Mouse (Mus musculus) adrenal gland, postnatal 14 days (tissue): ENCODE results near the gene Brix1. TPM values are rescaled to one million over a fixed set of nuclear protein-coding genes. Genes with fewer than 3 reads are reported as not detected.
A peak's percentile ranks its signal among the peaks of the same experiment; 100 is the strongest.

ENCODE experiments used
- DNase-seq: peaks from one replicate; pipeline ENCODE4 v3.0.0; 2021; ENCODE audit warnings: mixed read lengths
- total RNA-seq: library from RNA; stranded (reverse); gene quantifications from 2 replicates; pipeline ENCODE4 v1.2.3, GENCODE M21; 2021

Gene Brix1
- total RNA-seq, 1 experiment from 2014 or later, result 49.0 TPM

DNA sequence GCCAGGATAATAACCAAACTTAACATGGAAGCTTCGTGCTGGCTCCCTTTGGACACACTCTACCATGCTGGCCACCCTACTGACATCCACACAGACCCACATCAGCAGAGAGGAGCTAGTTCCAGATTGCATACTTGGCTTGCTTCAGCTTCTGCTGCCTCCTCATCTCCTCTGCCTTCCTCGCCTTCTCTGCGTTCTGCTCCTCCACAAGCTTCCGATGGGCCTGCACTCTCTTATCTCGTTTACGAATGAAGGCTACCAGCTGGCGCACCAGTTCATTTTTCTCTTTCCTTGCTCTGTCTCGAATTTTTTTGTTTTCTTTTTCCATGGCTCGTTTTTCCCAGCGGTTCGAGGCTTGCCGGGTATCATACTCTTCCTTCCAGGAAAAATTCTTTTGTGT lies 24.8 kb downstream of the Brix1 start:
- no peak for DNase-seq

- peak; percentile 59 for DNase-seq
These were observed 38.6 kb downstream of the Brix1 start for GRCm38 (mm10) chr15:10447102-10447501.

GRCm38 (mm10) chr15:10442275-10442674 lies 43.5 kb downstream of the Brix1 start:
- DNase-seq, result no peak

DNA sequence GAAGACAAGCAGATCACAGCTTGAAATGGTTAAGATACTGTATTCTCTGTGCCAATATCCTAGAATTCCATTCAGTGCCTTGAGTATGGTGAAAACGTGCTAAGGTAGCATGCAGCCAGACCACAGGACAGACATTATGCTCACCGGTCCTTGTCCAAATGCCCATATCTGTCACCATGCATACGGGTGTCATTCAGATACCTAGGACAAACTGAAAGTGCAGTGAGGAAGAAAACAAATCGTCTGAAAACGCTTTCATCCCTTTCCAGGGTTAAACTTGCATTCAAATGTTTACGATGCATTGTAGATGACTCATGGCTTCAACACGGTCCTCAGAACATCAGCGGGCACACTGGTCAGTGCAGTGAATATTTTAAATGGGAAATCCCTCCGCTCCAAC lies 44.3 kb downstream of the Brix1 start:
- no peak for DNase-seq

DNA sequence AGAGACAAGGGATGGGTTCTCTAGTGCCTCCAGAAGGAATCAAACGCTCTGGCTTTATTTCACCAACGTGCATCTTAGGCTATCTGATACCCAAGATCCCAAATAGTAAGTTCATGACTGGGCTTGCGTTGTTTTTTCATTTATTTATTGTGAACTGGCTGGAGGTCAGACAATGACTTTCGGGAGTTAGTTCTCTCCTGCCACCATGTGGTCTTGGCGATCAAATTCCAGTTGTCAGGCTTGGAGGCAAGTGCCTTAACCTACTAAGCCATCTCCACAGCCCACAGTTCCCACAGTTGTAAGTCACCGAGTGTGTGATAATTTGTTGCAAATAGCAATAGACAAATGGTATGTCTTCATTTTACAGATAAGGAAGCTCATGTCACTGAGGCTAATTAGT lies 45.8 kb downstream of the Brix1 start:
- peak; percentile 69 for DNase-seq

DNA sequence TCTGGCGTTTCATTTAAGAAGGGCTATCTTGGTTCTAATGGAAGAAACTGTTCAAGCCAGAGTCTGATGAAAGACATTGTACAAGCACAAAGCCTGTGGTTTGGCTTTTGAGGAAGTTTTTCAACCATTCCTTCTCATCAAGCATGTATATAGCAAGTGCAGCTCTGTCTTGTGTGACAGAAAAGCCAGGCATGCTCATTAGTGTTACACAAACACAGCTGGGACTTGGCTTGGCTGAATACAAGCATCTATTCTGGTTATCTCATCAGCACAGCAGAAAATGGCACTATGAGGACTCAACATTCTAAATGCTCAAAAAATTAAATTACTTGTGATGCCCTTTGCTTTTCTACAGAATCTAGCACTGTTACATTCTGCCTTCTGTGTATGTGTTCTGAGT lies 48.9 kb downstream of the Brix1 start:
- DNase-seq, result no peak

DNA sequence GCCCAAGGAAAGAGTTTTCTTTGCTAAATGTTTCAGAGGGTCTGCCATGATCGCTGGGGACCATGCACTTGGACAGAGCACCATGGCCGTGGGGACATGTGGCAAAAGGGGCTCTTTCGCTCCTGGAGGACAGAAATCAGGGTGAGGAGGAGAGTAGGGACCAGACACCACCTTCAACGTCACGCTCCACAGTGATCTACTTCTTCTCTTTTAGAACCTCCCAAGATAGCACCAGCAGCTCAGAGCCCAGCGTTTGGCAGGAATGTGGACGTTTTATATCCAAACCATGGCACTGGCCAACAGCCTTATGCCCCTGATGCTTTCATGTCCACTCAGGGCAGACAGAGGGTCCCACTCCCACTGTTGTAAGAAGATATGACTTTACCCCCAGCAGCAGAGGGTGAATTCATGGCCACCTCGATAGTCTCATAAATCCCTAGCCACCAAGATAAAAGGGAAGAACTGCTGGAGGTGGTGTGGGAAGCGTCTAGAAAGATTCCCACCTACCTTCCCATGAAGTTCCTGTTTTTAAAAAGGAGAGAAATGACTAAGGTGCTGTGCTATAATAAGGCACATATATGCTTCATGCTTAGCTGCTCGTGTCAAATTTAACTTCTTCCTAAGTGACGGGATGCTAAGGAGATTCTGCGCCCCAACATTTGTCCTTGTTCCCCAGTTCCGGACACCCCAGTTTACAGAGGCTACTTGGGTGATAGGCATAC lies 59.0 kb downstream of the Brix1 start:
- no peak for DNase-seq

DNA sequence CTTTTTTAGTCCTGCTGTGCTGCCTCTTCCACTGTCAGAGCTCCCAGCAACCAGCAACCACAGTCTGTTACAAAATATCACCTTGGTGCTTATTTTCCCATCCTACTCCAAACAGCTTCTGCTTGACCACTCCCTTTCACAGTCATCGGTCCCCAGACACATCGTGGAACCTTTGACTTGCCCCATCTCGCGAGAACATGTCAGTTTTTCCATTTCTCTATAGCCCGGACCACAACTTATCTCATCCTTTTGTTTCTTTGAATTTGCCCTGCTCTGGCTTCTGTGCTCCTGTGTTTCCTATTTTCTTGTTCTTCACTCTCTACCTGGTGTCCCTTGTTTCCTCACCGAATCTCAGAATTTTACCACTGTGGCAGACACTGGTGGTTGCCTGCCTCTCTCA lies 59.6 kb downstream of the Brix1 start:
- DNase-seq, result no peak

Other genes with a start within 250 kb of the Brix1 start
- 1.5 TPM in 1 of 2 replicates, not detected in the other for gene Gm21973, start 160.6 kb downstream of the Brix1 start, total RNA-seq
- 3.0 and 17.8 TPM in 2 replicates for gene Agxt2, start 127.4 kb downstream of the Brix1 start, total RNA-seq
- 43.6 and 46.9 TPM in 2 replicates for gene Dnajc21, start 15.4 kb downstream of the Brix1 start, total RNA-seq
- 14.3 and 14.5 TPM in 2 replicates for gene Rad1, start 71 bp upstream of the Brix1 start, total RNA-seq
- gene Ttc23l, start 72.7 kb upstream of the Brix1 start, total RNA-seq, result not detected in 2 replicates
- gene Rai14, start 228.7 kb upstream of the Brix1 start, total RNA-seq, result 22.8 and 23.1 TPM in 2 replicates